Mouse (Mus musculus): ENCODE data around the gene Kxd1. TPM values are rescaled to one million over a fixed set of nuclear protein-coding genes. Genes with fewer than 3 reads are reported as not detected.
A peak's percentile ranks its signal among the peaks of the same experiment; 100 is the strongest.

Gene Kxd1
- total RNA-seq, 2 experiments from 2014 or later, result 37.2 to 40.7 TPM

- TF ChIP-seq CTCF (conservative IDR thresholded peaks at IDR 0.05), result peak; percentile 27; the same call in 1 of the 2 replicates
- Histone ChIP-seq H3K4me3 (no peak overlapping the region), H3K27ac (peak overlapping the region; percentile 91)
- peak; percentile 72 to 90 for DNase-seq (ENCODE audit: low spot score in 2 of 2)
These were observed 45.8 kb downstream of the Kxd1 start for GRCm38 (mm10) chr8:70481908-70482307.

GRCm38 (mm10) chr8:70477269-70477982, 50.3 kb downstream of the Kxd1 start:
- peak overlapping the region; percentile 97 for H3K4me3 ChIP-seq

GRCm38 (mm10) chr8:70476333-70477268, 51.2 kb downstream of the Kxd1 start, which contains the start of gene Klhl26:
TSS of gene Klhl26 (minus strand) at chr8:70476968.
- peak; percentile 91 to 94 for DNase-seq (ENCODE audit: low spot score in 2 of 2)
- Histone ChIP-seq H3K27ac (peak within 1 kb of the TSS; percentile 97), H3K4me3 (peak within 1 kb of the TSS; percentile 97)
- no peak for TF ChIP-seq CTCF (conservative IDR thresholded peaks at IDR 0.05)

More at GRCm38 (mm10) chr8:70477269-70477982, 50.3 kb downstream of the Kxd1 start:
- DNase-seq (ENCODE audit: low spot score in 2 of 2), result no peak
- no peak for TF ChIP-seq CTCF (conservative IDR thresholded peaks at IDR 0.05)
- no peak overlapping the region for H3K27ac ChIP-seq

- Histone ChIP-seq H3K27ac (no peak overlapping the region), H3K4me3 (no peak overlapping the region)
- no peak for TF ChIP-seq CTCF (conservative IDR thresholded peaks at IDR 0.05)
- DNase-seq (ENCODE audit: low spot score in 2 of 2), result no peak
These were observed 55.9 kb downstream of the Kxd1 start for GRCm38 (mm10) chr8:70471856-70472255.

GRCm38 (mm10) chr8:70469938-70470337, 57.8 kb downstream of the Kxd1 start:
- H3K27ac ChIP-seq, result peak overlapping the region; percentile 88
- TF ChIP-seq CTCF (conservative IDR thresholded peaks at IDR 0.05), result no peak

GRCm38 (mm10) chr8:70469295-70469916, 58.4 kb downstream of the Kxd1 start:
- peak; percentile 1; the same call in 1 of the 2 replicates for TF ChIP-seq CTCF (conservative IDR thresholded peaks at IDR 0.05)
- Histone ChIP-seq H3K27ac (peak overlapping the region; percentile 88), H3K4me3 (peak overlapping the region; percentile 8)
- DNase-seq (ENCODE audit: low spot score in 2 of 2), result no peak

More at GRCm38 (mm10) chr8:70469938-70470337, 57.8 kb downstream of the Kxd1 start:
- H3K4me3 ChIP-seq, result no peak overlapping the region
- no peak for DNase-seq (ENCODE audit: low spot score in 2 of 2)

- Histone ChIP-seq H3K4me3 (no peak overlapping the region), H3K27ac (peak overlapping the region; percentile 88)
- DNase-seq (ENCODE audit: low spot score in 2 of 2), result no peak
- no peak for TF ChIP-seq CTCF (conservative IDR thresholded peaks at IDR 0.05)
These were observed 59.0 kb downstream of the Kxd1 start for GRCm38 (mm10) chr8:70468733-70469132.

GRCm38 (mm10) chr8:70467907-70468306, 59.8 kb downstream of the Kxd1 start:
- no peak for DNase-seq (ENCODE audit: low spot score in 2 of 2)
- no peak for TF ChIP-seq CTCF (conservative IDR thresholded peaks at IDR 0.05)
- H3K4me3 ChIP-seq, result no peak overlapping the region
- peak overlapping the region; percentile 93; the same call in 1 of the 2 replicates for H3K27ac ChIP-seq

- Histone ChIP-seq H3K4me3 (no peak overlapping the region), H3K27ac (peak overlapping the region; percentile 93; the same call in 1 of the 2 replicates)
- no peak for DNase-seq (ENCODE audit: low spot score in 2 of 2)
- TF ChIP-seq CTCF (conservative IDR thresholded peaks at IDR 0.05), result no peak
These were observed 60.5 kb downstream of the Kxd1 start for GRCm38 (mm10) chr8:70467229-70467725.

- Histone ChIP-seq H3K27ac (peak overlapping the region; percentile 93; the same call in 1 of the 2 replicates), H3K4me3 (no peak overlapping the region)
- no peak for DNase-seq (ENCODE audit: low spot score in 2 of 2)
- no peak for TF ChIP-seq CTCF (conservative IDR thresholded peaks at IDR 0.05)
These were observed 61.0 kb downstream of the Kxd1 start for GRCm38 (mm10) chr8:70466771-70467170.

- no peak for TF ChIP-seq CTCF (conservative IDR thresholded peaks at IDR 0.05)
- H3K4me3 ChIP-seq, result no peak overlapping the region
- no peak for DNase-seq (ENCODE audit: low spot score in 2 of 2)
- peak overlapping the region; percentile 93; the same call in 1 of the 2 replicates for H3K27ac ChIP-seq
These were observed 61.5 kb downstream of the Kxd1 start for GRCm38 (mm10) chr8:70466305-70466704.

GRCm38 (mm10) chr8:70465701-70466100, 62.1 kb downstream of the Kxd1 start:
- Histone ChIP-seq H3K27ac (peak overlapping the region; percentile 93; the same call in 1 of the 2 replicates), H3K4me3 (no peak overlapping the region)
- no peak for DNase-seq (ENCODE audit: low spot score in 2 of 2)
- TF ChIP-seq CTCF (conservative IDR thresholded peaks at IDR 0.05), result no peak

All from layer of hippocampus, adult 2 months (tissue).